Comparison of ENCODE assay signal across 8 mouse cellular contexts in the genomic region with DNA sequence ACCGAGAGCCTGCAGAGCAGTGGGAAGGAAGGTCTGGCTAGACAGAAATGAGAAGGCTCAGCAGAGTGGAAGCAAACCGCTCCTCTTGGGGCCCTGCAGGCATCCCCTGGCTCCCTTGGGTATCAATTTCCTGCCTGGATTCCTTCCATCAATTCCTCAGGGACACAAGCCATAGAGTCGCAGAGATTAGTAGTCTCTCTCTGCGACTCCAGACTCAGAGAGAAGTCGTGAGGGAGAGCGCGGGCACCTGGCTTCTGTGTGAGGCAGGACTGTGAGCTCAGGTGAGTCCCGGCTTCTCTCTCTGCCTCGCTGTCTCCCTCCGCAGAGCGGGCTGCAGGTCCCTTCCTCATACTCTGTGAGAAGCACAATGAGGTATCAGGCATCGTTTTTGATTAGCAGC.
DNase-seq lines count a peak whose midpoint lies in the region; ATAC-seq lines count a peak whose summit lies in the region.

No protein-coding gene starts in this region.

- H3K36me3 ChIP-seq in kidney, embryonic 14.5 days (ENCODE audit: control insufficient read depth, insufficient read depth, low read length): no peaks in the 10 kb centered on the region

- peak; percentile 13 for DNase-seq in adrenal gland, adult 2 months
- DNase-seq in adrenal gland, postnatal 10 days: no peak
- DNase-seq in heart, adult 8-10 months (ENCODE audit: low spot score): peak; percentile 43
- peak; percentile 46 for DNase-seq in lung, postnatal 10 days
- DNase-seq in urinary bladder, adult 18-20 months (ENCODE audit: low spot score in 2 of 2): no peak
- no peak for DNase-seq in ovary, adult 18-20 months (ENCODE audit: low spot score)
- DNase-seq in spleen, postnatal 10 days (ENCODE audit: low spot score in 2 of 2): no peak

- peak overlapping the region; percentile 42; the same call in 1 of the 2 replicates for H3K9ac ChIP-seq in kidney, embryonic 14.5 days (ENCODE audit: low read depth, low read length)

- H3K27ac ChIP-seq in kidney, embryonic 14.5 days (ENCODE audit: low read depth, low read length): peak overlapping the region; percentile 82; the same call in 1 of the 2 replicates

- peaks cover 41% of the 10 kb centered on the region for H3K4me1 ChIP-seq in kidney, embryonic 14.5 days (ENCODE audit: control insufficient read depth, insufficient read depth, low read length)

- H3K9me3 ChIP-seq in kidney, embryonic 14.5 days (ENCODE audit: control insufficient read depth, low read length): no peaks in the 10 kb centered on the region

- H3K4me3 ChIP-seq in kidney, embryonic 14.5 days (ENCODE audit: low read length): peak overlapping the region; percentile 12; the same call in 1 of the 2 replicates

- peak overlapping the region; percentile 36 for H3K4me2 ChIP-seq in kidney, embryonic 14.5 days (replicated peaks; ENCODE audit: low read depth, low read length)

- 0 out of 2 replicates have a peak, but pooled peaks have one; percentile 20 for ATAC-seq in kidney, embryonic 14.5 days (ENCODE audit: low FRiP score, low TSS enrichment)

- 22% methylated on average over 12 of the region's 12 CpGs for WGBS in kidney, embryonic 14.5 days

- no peaks in the 10 kb centered on the region for H3K27me3 ChIP-seq in kidney, embryonic 14.5 days (ENCODE audit: control insufficient read depth, insufficient read depth, low read length)

Comparison
In these comparisons a context has a peak if more than half of its experiments do, and no peak if none do; other contexts are left out.
1. DNase-seq: peak in adrenal gland, adult 2 months (single experiment), heart, adult 8-10 months (single experiment) and lung, postnatal 10 days (single experiment); none in adrenal gland, postnatal 10 days (single experiment), urinary bladder, adult 18-20 months (0 of 2), ovary, adult 18-20 months (single experiment) and spleen, postnatal 10 days (0 of 2).